Comparison of ENCODE assay signal across 8 mouse cellular contexts in genomic region chr11:95520456-95521072, GRCm38 (mm10). TPM values are rescaled to one million over a fixed set of nuclear protein-coding genes. Genes with fewer than 3 reads are reported as not detected.
DNase-seq lines count a peak whose midpoint lies in the region; ATAC-seq lines count a peak whose summit lies in the region.

No protein-coding gene starts in this region.

- H3K27ac ChIP-seq in intestine, embryonic 15.5 days: no peak overlapping the region

- ATAC-seq in intestine, embryonic 15.5 days: peak; percentile 81
- peak; percentile 93 for ATAC-seq in megakaryocyte-erythroid progenitor cell, adult 5-6 weeks (replicated peaks; ENCODE audit: low FRiP score, low TSS enrichment, poor library complexity, severe bottlenecking)

- intact Hi-C loops in left cerebral cortex, postnatal 14 days (cut with DNase I): loop anchor here (1.0 to 10.0 kb wide), 5 partner anchors 123 to 403 kb away; partner anchors contain the start of genes Kat7 and Slc35b1

- no peaks in the 10 kb centered on the region for H3K9me3 ChIP-seq in intestine, embryonic 15.5 days

- H3K4me1 ChIP-seq in intestine, embryonic 15.5 days (replicated peaks): peaks cover 2% of the 10 kb centered on the region; the same call in 1 of the 2 replicates

- WGBS in intestine, embryonic 15.5 days: 4% methylated on average over 27 of the region's 27 CpGs

- peak; percentile 88 to 96 for DNase-seq in adrenal gland, adult (ENCODE audit: inconsistent age in 2 of 2, low spot score in 1 of 2)
- DNase-seq in embryo, embryonic 10 days (ENCODE audit: low spot score): peak; percentile 96
- DNase-seq in gastrocnemius, postnatal 25 days: peak; percentile 81
- DNase-seq in left cerebral cortex, postnatal 14 days (ENCODE audit: low spot score in 2 of 2): peak; percentile 91 to 93
- DNase-seq in right cerebral cortex, postnatal 14 days: peak; percentile 92
- DNase-seq in urinary bladder, postnatal 25 days (ENCODE audit: low spot score): peak; percentile 90

- peak overlapping the region; percentile 25 for H3K4me3 ChIP-seq in intestine, embryonic 15.5 days (replicated peaks)

- no peaks in the 10 kb centered on the region for H3K36me3 ChIP-seq in intestine, embryonic 15.5 days

- peak overlapping the region; percentile 54 for H3K4me2 ChIP-seq in intestine, embryonic 15.5 days (replicated peaks)

- H3K27me3 ChIP-seq in intestine, embryonic 15.5 days (replicated peaks): peaks cover 15% of the 10 kb centered on the region

- no peak overlapping the region for H3K9ac ChIP-seq in intestine, embryonic 15.5 days

RNA-seq across cellular contexts. Expression of gene Nxph3, which starts 6.2 kb away (rescaled TPM):
- total RNA-seq in gastrocnemius, postnatal 25 days (2021): under 1 TPM; 0.16 to 0.26 TPM
- polyA plus RNA-seq in intestine, embryonic 15.5 days (2015; fragmentation: Nextera tagmentation; extraction: Ambion mirVana): 0.46 and 0.58 TPM in 2 replicates
- 10 to 100 TPM; 32.5 to 46.2 TPM for total RNA-seq in left cerebral cortex, postnatal 14 days (2021)
- total RNA-seq in megakaryocyte-erythroid progenitor cell, adult 5-6 weeks (2014; fragmentation: Nextera tagmentation): not detected in 2 replicates
- total RNA-seq in megakaryocyte-erythroid progenitor cell, adult 5-6 weeks (2017): not detected in 2 replicates

Comparison
In these comparisons a context has a peak if more than half of its experiments do, and no peak if none do; other contexts are left out.
1. RNA of gene Nxph3, which starts 6.2 kb away (total RNA-seq): 32.5 to 46.2 TPM in left cerebral cortex, postnatal 14 days; 0.16 to 0.26 TPM in gastrocnemius, postnatal 25 days and not detected in megakaryocyte-erythroid progenitor cell, adult 5-6 weeks; every median in the first group is over 10 times any median in the second.
2. Peak in every context shown above with its lines, with median percentiles within 50 percentile points of each other: DNase-seq.